Mouse (Mus musculus): Measurements from ENCODE around the gene Prdm10. TPM values are rescaled to one million over a fixed set of nuclear protein-coding genes. Genes with fewer than 3 reads are reported as not detected.

Gene Prdm10
- total RNA-seq, 2 experiments from 2014 or later: 23.1 to 24.5 TPM

DNA sequence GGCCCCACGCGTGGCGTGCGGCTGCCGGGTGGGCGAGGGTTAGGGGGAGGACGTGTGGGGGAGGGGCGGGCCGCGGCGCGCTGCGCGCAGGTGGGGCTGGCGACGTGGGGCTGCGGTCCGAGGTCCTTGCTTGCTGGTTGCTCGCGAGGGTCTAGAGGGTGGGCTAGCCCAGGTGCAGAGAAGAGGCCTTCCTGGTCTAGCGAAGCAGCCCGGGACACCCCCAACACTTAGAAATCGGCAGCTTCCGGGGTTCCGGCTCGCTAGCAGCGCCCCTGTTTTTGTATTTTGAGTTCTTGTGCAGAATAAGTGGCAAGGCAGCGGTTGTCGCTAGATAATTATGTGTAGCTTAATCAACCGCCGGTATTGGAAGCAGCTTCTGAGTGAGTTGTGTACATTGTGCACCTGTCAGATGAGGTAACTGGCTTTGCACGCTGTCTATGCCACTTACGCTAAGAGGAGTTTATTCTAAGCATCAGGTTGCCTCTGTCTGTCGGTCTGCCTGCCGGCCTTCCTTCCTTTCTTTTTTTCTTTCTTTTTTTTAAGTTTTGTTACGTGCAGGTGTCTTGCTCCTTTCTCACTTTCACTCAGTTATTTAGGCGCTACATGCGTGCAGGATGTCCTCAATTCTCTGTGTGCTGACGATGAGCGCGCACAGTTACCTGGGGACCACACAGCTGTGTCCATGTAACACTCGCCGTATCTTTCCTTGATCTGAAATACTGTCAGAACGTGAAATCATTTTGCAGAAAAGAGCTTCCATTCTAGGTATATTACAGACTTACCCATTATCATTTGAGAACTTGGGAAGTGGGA is 106.2 kb downstream of the Prdm10 start:
- Histone ChIP-seq H3K4me3 (peak overlapping the region; percentile 85), H3K27ac (peak overlapping the region; percentile 67)
- intact Hi-C loops (cut with DNase I): no loop called here
- peak in 1 of 2 experiments; percentile 23 for DNase-seq (ENCODE audit: extremely low spot score in 1 of 2, low spot score in 2 of 2)
- TF ChIP-seq CTCF (IDR thresholded peaks at IDR 0.05): no peak

DNA sequence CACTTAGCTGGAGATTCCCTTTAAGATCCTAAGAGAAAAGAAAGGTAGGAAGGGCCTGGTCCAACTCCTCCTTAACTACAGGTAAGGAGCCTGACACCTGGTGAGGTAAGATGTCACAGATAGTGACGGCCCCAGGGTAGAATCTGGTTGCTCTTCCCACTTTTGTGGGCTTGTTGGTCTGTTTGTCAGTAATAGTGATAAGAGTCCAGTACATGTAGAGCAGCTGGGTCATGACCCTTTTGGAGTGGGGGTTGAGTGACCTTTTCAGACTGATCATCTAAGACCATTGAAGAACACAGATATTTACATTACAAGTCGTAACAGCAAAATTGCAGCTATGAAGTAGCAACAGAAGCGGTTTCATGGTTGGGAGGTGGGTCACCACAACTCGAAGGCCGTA is 106.9 kb downstream of the Prdm10 start:
- no peak for TF ChIP-seq CTCF (IDR thresholded peaks at IDR 0.05)
- DNase-seq (ENCODE audit: extremely low spot score in 1 of 2, low spot score in 2 of 2): no peak
- H3K27ac ChIP-seq: no peak overlapping the region
- H3K4me3 ChIP-seq: peak overlapping the region; percentile 85; the same call in 1 of the 2 replicates
- intact Hi-C loops (cut with DNase I): no loop called here

DNA sequence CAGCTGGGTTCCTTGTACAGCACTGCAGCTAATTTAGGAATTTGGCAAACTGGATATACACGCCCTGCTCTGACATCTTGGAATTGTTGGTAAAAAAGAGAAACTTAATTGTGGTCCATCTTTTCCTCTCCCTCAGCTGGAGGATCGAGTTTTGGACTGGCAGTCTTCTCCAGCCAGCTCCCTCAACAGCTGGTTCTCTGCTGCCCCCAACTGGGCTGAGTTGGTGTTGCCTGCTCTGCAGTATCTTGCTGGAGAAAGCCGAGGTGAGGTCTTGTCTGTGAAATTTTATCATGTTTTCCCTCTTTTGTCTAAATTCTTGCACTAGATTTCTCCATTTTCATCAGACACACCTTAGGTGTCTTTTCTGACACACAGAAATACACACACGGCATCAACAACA is 120.1 kb downstream of the Prdm10 start:
- TF ChIP-seq CTCF (IDR thresholded peaks at IDR 0.05): peak; percentile 84
- Histone ChIP-seq H3K27ac (no peak overlapping the region), H3K4me3 (no peak overlapping the region)
- intact Hi-C loops (cut with DNase I): no loop called here
- DNase-seq (ENCODE audit: extremely low spot score in 1 of 2, low spot score in 2 of 2): peak; percentile 65 to 79

DNA sequence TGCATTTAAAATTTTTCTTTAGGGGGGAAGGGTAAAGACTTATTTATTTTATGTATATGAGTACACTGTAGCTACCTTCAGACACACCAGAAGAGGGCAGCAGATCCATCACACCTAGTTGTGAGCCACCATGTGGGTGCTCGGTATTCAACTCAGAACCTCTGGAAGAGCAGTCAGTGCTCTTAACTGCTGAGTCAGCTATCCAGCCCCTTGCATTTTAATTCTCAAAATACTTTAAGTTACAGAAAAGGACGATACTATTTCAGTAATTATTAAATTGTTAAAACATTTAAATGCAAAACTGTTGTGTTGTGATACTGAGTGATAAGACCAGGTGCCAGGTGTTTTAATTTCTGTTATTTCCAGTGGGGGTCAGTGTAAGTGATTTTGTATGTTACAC is 124.0 kb downstream of the Prdm10 start:
- DNase-seq (ENCODE audit: extremely low spot score in 1 of 2, low spot score in 2 of 2): no peak
- intact Hi-C loops (cut with DNase I): loop anchor here (2.0 kb wide), 1 partner anchor 138 kb away; no protein-coding TSS in a partner anchor
- H3K27ac ChIP-seq: no peak overlapping the region

DNA sequence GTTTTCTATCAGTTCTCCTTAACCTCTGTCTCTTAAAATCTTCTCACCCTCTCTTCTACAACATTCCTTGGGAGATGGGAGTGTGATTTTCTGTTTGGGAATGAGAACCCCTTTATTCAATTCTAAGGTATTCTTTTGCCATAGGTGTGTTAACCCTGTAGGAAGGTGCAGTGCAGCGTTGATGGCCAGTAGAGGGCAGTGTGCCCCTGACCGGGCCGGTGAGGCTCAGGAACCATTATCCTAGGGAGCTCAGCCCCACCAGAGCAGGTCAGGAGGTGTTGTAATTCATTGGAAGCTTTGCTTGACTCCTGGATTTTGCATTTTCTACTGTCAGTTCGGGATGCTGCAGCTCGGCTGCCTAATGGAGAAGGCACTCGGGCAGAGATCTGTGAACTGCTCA is 124.9 kb downstream of the Prdm10 start:
- peak; percentile 76 for TF ChIP-seq CTCF (IDR thresholded peaks at IDR 0.05)
- H3K4me3 ChIP-seq: no peak overlapping the region
- DNase-seq (ENCODE audit: extremely low spot score in 1 of 2, low spot score in 2 of 2): no peak
- no peak overlapping the region for H3K27ac ChIP-seq
- intact Hi-C loops (cut with DNase I): loop anchor here (2.0 kb wide), 1 partner anchor 138 kb away; no protein-coding TSS in a partner anchor

More for the DNA sequence above, 124.0 kb downstream of the Prdm10 start:
- H3K4me3 ChIP-seq: no peak overlapping the region
- TF ChIP-seq CTCF (IDR thresholded peaks at IDR 0.05): peak; percentile 21

DNA sequence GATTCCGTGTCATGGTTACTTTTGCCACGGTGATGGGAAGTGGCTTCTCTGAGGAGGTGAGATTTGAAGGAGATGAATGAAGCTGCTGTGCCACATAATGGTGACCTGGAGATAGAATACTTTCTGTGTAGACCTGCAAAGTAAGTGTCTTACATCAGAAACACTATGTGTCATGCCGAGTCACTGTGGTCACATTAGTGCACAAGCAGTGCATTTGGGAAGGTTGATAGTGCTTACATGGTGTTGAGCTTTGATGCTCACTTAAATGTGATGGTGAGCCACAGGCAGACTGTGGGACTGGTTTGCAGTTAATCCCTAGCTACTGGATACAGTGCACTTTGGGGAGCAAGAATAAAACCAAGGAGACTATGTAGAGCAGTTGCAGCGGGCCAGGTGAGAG is 131.8 kb downstream of the Prdm10 start:
- Histone ChIP-seq H3K27ac (no peak overlapping the region), H3K4me3 (no peak overlapping the region)
- TF ChIP-seq CTCF (IDR thresholded peaks at IDR 0.05): no peak
- intact Hi-C loops (cut with DNase I): loop anchor here (10.0 kb wide), 1 partner anchor 513 kb away; no protein-coding TSS in a partner anchor
- no peak for DNase-seq (ENCODE audit: extremely low spot score in 1 of 2, low spot score in 2 of 2)

DNA sequence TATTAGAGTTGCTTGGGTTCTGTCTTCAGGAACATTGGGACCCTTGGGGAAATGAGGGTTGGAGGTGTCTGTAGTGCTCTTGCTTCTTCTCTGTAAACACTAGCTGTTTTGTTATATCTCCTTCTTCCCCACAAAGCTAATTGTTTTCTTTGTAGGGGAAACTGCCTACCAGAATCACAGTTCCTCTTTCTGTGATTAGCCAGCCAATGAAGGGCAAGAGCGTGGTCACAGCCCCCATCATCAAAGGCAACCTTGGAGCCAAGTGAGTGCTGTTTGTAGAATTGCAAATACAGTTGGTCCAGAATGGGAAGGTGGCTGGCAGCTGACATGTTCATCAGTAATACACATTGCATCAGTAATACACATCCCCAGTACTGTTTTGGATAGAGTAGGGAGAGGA is 138.5 kb downstream of the Prdm10 start:
- no peak overlapping the region for H3K4me3 ChIP-seq
- intact Hi-C loops (cut with DNase I): loop anchor here (10.0 kb wide), 1 partner anchor 506 kb away; no protein-coding TSS in a partner anchor
- no peak for DNase-seq (ENCODE audit: extremely low spot score in 1 of 2, low spot score in 2 of 2)
- no peak for TF ChIP-seq CTCF (IDR thresholded peaks at IDR 0.05)
- no peak overlapping the region for H3K27ac ChIP-seq

DNA sequence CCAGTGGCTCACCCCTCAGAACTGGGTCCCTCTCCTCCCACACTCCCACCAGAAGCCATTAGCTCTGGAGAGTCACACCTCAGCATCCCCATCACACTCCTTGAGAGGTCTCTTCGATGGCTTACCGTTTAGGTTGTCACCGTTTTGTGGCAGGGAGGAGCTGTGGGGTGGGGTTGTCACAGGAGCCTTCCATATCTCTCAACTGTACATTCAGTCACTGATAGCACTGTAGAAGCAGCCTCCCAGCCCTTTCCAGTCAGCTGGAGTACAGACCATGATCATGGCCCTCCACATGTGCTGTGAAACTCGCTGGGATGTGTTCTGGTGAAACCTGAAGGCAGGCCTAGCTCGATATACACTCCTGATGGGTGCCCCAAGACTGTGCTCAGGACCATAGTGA is 141.8 kb downstream of the Prdm10 start:
- DNase-seq (ENCODE audit: extremely low spot score in 1 of 2, low spot score in 2 of 2): no peak
- H3K4me3 ChIP-seq: no peak overlapping the region
- no peak overlapping the region for H3K27ac ChIP-seq
- intact Hi-C loops (cut with DNase I): no loop called here
- TF ChIP-seq CTCF (IDR thresholded peaks at IDR 0.05): no peak

DNA sequence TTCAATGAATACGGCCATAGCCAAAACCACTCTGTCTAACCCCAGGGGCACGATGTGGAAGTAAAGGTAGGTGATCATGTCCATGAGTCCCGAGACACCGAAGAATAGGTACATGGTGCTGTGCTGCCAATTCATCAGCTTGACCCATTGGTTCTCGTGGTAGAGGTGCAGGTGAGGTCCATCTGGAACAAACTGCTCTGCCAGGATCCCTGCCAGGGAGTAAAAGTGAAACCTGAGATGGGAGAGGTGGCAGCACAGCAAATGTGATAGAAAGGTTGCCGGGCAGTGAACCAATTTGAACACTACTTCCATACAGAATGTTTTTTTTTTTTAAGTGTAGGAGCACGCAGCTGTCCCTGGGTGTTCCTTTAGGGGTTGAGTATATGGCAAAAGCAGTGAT is 148.6 kb downstream of the Prdm10 start:
- no peak overlapping the region for H3K4me3 ChIP-seq
- intact Hi-C loops (cut with DNase I): no loop called here
- no peak for DNase-seq (ENCODE audit: extremely low spot score in 1 of 2, low spot score in 2 of 2)
- no peak overlapping the region for H3K27ac ChIP-seq
- no peak for TF ChIP-seq CTCF (IDR thresholded peaks at IDR 0.05)

DNA sequence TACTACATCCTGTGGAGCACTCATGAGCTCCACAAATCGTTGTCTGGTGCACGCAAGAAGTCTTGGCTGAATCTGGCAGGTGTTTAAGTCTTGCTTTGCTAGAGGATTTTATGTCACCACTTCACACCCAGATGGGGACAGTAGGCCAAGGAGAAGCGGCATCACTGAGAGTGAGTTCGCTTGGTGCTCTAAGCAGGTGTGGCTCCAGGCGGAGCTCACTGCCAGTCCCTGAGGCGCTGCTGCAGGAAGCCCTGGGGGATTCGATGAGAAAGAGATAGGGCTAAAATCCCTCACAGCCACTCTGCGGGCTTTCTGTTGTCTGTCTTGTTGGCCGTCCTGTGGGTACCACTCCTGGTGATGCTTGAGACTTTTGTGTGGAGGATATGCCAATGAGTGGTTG is 149.7 kb downstream of the Prdm10 start:
- DNase-seq (ENCODE audit: extremely low spot score in 1 of 2, low spot score in 2 of 2): no peak
- no peak for TF ChIP-seq CTCF (IDR thresholded peaks at IDR 0.05)
- H3K4me3 ChIP-seq: no peak overlapping the region
- H3K27ac ChIP-seq: no peak overlapping the region
- intact Hi-C loops (cut with DNase I): no loop called here

Other genes with a start within 250 kb of the Prdm10 start
- gene Zbtb44, start 249.9 kb upstream of the Prdm10 start, total RNA-seq (2021): 10 to 100 TPM; 40.4 to 45.2 TPM
- 1 to 10 TPM in 1 of 2 experiments, under 1 TPM in 1; 0.87 to 1.1 TPM for gene St14, start 148.7 kb upstream of the Prdm10 start, total RNA-seq (2021)
- gene Aplp2, start 68.7 kb upstream of the Prdm10 start, total RNA-seq (2021): 100 to 1,000 TPM; 568 to 604 TPM
- gene Nfrkb, start 105.7 kb downstream of the Prdm10 start, total RNA-seq (2021): 10 to 100 TPM; 31.4 to 33.6 TPM
- not detected for gene Tmem45b, start 183.9 kb downstream of the Prdm10 start, total RNA-seq (2021)